Mouse (Mus musculus) erythroblast, embryonic 14.5 days (primary cell): ENCODE data around the gene Olfr1508.
"Not testable (repeated sequence)": the region's sequence is repeated elsewhere in the genome, so short reads cannot be mapped to it uniquely, and the experiment has no call there.

Experiments
- GATA1 ChIP-seq: IDR thresholded peaks from 2 replicates; pipeline ENCODE4 v1.6.1; 2012; ENCODE audit warnings: low read length, inconsistent platforms, mixed read lengths
- TAL1 ChIP-seq: IDR thresholded peaks from 3 replicates; pipeline ENCODE4 v1.6.1; 2012; ENCODE audit warnings: low read length, inconsistent platforms, mixed read lengths

DNA sequence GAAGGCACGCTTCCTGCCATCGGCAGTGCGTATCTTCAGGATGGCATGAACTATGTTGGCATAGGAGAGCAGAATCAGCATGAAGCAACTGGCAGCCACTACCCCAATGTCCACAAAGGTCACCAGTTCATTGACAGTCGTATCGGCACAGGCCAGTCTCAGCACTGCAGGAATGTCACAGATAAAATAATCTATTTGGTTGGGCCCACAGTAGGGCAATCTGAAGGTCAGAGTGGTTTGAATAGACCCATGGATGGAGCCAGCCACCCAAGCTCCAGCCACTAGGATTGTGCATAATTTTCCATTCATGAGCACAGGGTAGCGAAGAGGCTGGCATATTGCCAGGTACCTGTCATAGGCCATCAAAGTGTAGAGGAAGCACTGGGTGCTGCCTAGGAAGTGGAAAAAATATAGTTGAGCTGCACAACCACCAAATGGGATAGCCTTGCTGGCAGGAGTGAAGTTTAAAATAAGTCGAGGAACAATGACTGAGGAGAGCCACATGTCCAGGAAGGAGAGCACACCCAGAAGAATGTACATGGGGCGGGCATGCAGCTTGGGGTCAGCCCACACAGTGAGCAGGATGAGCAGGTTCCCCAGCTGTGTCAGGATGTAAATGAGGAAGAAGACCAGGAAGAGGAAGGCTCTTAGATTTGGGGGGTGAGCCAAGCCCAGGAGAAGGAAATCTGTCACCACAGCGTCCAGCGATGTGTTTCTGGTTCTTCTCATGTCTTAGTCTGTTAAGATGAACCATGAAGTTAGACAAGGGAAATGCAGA lies 57.0 kb downstream of the Olfr1508 start:
- not testable (repeated sequence) for TF ChIP-seq GATA1, TAL1
